Mouse (Mus musculus): ENCODE results near the gene Smlr1.

GRCm38 (mm10) chr10:25539771-25540168, 3.7 kb upstream of the Smlr1 start:
- no peak for TF ChIP-seq POLR2A (IDR thresholded peaks at IDR 0.05; ENCODE audit: borderline replicate concordance, extremely low read depth, low read depth, low read length)
- TF ChIP-seq CTCF (IDR thresholded peaks at IDR 0.05; ENCODE audit: insufficient read depth, low read length) = no peak

Measured in lung, adult 2 months (tissue).